ENCODE assay signal across 9 mouse cellular contexts in the genomic region with DNA sequence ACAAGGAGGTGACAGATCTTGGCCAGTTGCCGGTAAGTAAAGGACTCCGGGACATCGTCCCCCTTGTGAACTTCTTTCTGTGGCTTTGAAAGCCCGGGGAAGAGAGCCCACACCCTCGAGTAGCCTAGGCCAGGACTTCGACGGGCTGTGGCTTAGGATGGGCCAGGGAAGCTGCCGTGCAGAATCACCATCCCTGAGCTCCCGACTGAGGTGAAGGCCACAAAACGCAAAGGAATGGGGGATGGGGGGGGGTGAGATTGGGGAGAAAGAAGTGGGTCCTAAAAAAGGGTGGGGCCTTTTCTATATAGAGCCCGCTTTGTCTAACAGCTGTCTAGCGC. TPM values are rescaled to one million over a fixed set of nuclear protein-coding genes. Genes with fewer than 3 reads are reported as not detected.
DNase-seq lines count a peak whose midpoint lies in the region; ATAC-seq lines count a peak whose summit lies in the region.
"Had no signal": no experiment of that assay in that cellular context is flagged by ENCODE, and none has a peak within 500 bp of the region (broad histone marks: within the 10 kb centered on the region; RNA-seq: fewer than 3 reads in every experiment).

No protein-coding gene starts in this region.

- H3K9ac ChIP-seq in hindbrain, embryonic 12.5 days = no peak overlapping the region

- peak overlapping the region; percentile 41 for H3K4me3 ChIP-seq in hindbrain, embryonic 12.5 days
- peak overlapping the region; percentile 59 for H3K4me3 ChIP-seq in midbrain, embryonic 10.5 days

- no peaks in the 10 kb centered on the region for H3K9me3 ChIP-seq in hindbrain, embryonic 12.5 days (replicated peaks)
- no peaks in the 10 kb centered on the region for H3K9me3 ChIP-seq in midbrain, embryonic 10.5 days (replicated peaks)

- peaks cover 41% of the 10 kb centered on the region for H3K27me3 ChIP-seq in hindbrain, embryonic 12.5 days
- H3K27me3 ChIP-seq in midbrain, embryonic 10.5 days (ENCODE audit: low read depth, poor library complexity, severe bottlenecking) = peaks cover 57% of the 10 kb centered on the region

- H3K4me2 ChIP-seq in hindbrain, embryonic 12.5 days (replicated peaks) = peak overlapping the region; percentile 77

- 0 out of 2 replicates have a peak, but pooled peaks have one; percentile 6 for ATAC-seq in hindbrain, embryonic 12.5 days (ENCODE audit: low FRiP score)
- ATAC-seq in megakaryocyte progenitor cell, adult 5-6 weeks (replicated peaks; ENCODE audit: poor library complexity) = no peak
- ATAC-seq: activated CD4-positive, CD25-positive, alpha-beta regulatory T cell, adult 4 months had no signal

- H3K4me1 ChIP-seq in hindbrain, embryonic 12.5 days = no peaks in the 10 kb centered on the region
- 0 out of 2 replicates have a peak, but pooled peaks cover 3% of the 10 kb centered on the region for H3K4me1 ChIP-seq in midbrain, embryonic 10.5 days

- peak; percentile 2 for DNase-seq in embryo, embryonic 11 days
- no peak for DNase-seq in embryo, embryonic 10 days (ENCODE audit: low spot score)
- peak; percentile 1 for DNase-seq in R1 (ENCODE audit: low read depth, low spot score)
- DNase-seq in midbrain, embryonic 10.5 days (ENCODE audit: low spot score) = no peak
- DNase-seq in yolk sac, embryonic 10.5 days (ENCODE audit: low spot score) = no peak
- DNase-seq in cerebellum, adult 9-10 months = no peak

- no peak overlapping the region for H3K27ac ChIP-seq in hindbrain, embryonic 12.5 days
- no peak overlapping the region for H3K27ac ChIP-seq in midbrain, embryonic 10.5 days (replicated peaks)

- no peaks in the 10 kb centered on the region for H3K36me3 ChIP-seq in hindbrain, embryonic 12.5 days
- no peaks in the 10 kb centered on the region for H3K36me3 ChIP-seq in midbrain, embryonic 10.5 days

- 37% methylated on average over 12 of the region's 12 CpGs for WGBS in hindbrain, embryonic 12.5 days
- WGBS in midbrain, embryonic 10.5 days = 25% methylated on average over 12 of the region's 12 CpGs

RNA-seq across cellular contexts. Expression of a gene that starts 0.5 kb away (rescaled TPM):
- polyA plus RNA-seq in hindbrain, embryonic 12.5 days (2016; fragmentation: Nextera tagmentation; extraction: Ambion mirVana) = 6.3 and 13.1 TPM in 2 replicates
- polyA plus RNA-seq in midbrain, embryonic 10.5 days (2016; fragmentation: Nextera tagmentation; extraction: Ambion mirVana) = 0.78 and 1.3 TPM in 2 replicates
- total RNA-seq in megakaryocyte progenitor cell, adult 5-6 weeks (2015) = 0.02 TPM in 1 of 2 replicates, not detected in the other
- not detected in 2 replicates for total RNA-seq in megakaryocyte progenitor cell, adult 5-6 weeks (2017)
- polyA plus RNA-seq: activated CD4-positive, CD25-positive, alpha-beta regulatory T cell, adult 4 months had no signal

Comparison
In these comparisons a context has a peak if more than half of its experiments do, and no peak if none do; other contexts are left out.
1. DNase-seq: peak in embryo, embryonic 11 days (single experiment) and R1 (single experiment); none in embryo, embryonic 10 days (single experiment), midbrain, embryonic 10.5 days (single experiment), yolk sac, embryonic 10.5 days (single experiment) and cerebellum, adult 9-10 months (single experiment).